Mouse (Mus musculus): ENCODE measurements around the gene Megf11. TPM values are rescaled to one million over a fixed set of nuclear protein-coding genes. Genes with fewer than 3 reads are reported as not detected.

Megf11 gene
- polyA plus RNA-seq, 1 experiment from 2014 or later: 0.58 TPM

DNA sequence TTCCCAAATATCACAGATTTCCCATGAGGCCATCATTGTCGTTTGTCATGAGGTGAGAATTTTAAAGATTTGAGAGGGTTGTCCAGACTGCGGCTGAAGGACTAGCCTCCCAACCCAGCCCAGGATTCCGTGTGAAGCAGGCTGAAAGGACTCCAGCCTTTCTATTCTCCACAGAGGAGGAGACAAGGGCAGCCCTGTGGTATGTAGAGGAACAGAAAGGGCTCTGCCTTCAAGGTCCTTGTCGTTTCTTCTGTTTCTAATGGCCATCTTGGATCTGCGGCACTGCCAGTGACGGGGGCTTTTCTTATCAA is 121.7 kb downstream of the Megf11 start:
- Histone ChIP-seq H3K27me3 (ENCODE audit: control insufficient read depth, insufficient read depth, low read length) (no peaks in the 10 kb centered on the region), H3K27ac (ENCODE audit: low read length) (no peak overlapping the region), H3K9me3 (replicated peaks; ENCODE audit: control insufficient read depth, low read length) (no peaks in the 10 kb centered on the region), H3K9ac (ENCODE audit: low read length) (no peak overlapping the region), H3K4me3 (ENCODE audit: low read length) (no peak overlapping the region), H3K4me2 (ENCODE audit: low read depth, low read length) (no peak overlapping the region), H3K4me1 (ENCODE audit: control insufficient read depth, insufficient read depth, low read length) (no peaks in the 10 kb centered on the region), H3K36me3 (ENCODE audit: control insufficient read depth, insufficient read depth) (no peaks in the 10 kb centered on the region)
- no peak for ATAC-seq (replicated peaks; ENCODE audit: extremely low read depth, insufficient read depth, low FRiP score)
- 53% methylated on average over 6 of the region's 6 CpGs for WGBS

- 57% methylated on average over 7 of the region's 7 CpGs for WGBS
Measured at GRCm38 (mm10) chr9:64507995-64508394, 122.6 kb downstream of the Megf11 start.

DNA sequence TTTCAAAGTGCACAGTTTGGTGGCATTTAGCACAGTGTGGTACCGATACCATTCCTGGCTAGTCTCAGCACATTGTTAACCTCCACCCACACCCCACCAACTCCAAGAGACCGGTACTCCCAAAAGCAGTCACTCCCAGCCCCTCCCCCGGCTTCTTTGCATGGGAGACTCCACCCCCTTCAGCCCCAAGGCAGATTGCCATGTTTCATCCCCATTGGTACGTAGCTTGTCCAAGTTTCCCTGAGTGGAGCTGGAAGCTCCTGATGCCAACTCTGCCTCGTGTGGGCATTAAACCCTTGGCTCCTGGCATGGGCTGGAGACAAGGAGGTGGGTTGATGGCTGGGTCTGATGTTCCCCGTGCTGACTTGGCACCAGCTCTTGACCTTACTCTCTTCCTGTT is 129.4 kb downstream of the Megf11 start:
- Histone ChIP-seq H3K9ac (ENCODE audit: low read length) (no peak overlapping the region), H3K27ac (ENCODE audit: low read length) (no peak overlapping the region), H3K4me3 (ENCODE audit: low read length) (no peak overlapping the region), H3K36me3 (ENCODE audit: control insufficient read depth, insufficient read depth) (no peaks in the 10 kb centered on the region), H3K9me3 (replicated peaks; ENCODE audit: control insufficient read depth, low read length) (no peaks in the 10 kb centered on the region), H3K4me1 (ENCODE audit: control insufficient read depth, insufficient read depth, low read length) (no peaks in the 10 kb centered on the region), H3K4me2 (ENCODE audit: low read depth, low read length) (no peak overlapping the region), H3K27me3 (ENCODE audit: control insufficient read depth, insufficient read depth, low read length) (no peaks in the 10 kb centered on the region)
- no peak for ATAC-seq (replicated peaks; ENCODE audit: extremely low read depth, insufficient read depth, low FRiP score)
- 54% methylated on average over 6 of the region's 6 CpGs for WGBS

More at GRCm38 (mm10) chr9:64507995-64508394, 122.6 kb downstream of the Megf11 start:
- no peaks in the 10 kb centered on the region for H3K4me1 ChIP-seq (ENCODE audit: control insufficient read depth, insufficient read depth, low read length)
- H3K36me3 ChIP-seq (ENCODE audit: control insufficient read depth, insufficient read depth): no peaks in the 10 kb centered on the region
- no peak overlapping the region for H3K4me3 ChIP-seq (ENCODE audit: low read length)
- no peaks in the 10 kb centered on the region for H3K9me3 ChIP-seq (replicated peaks; ENCODE audit: control insufficient read depth, low read length)
- H3K27ac ChIP-seq (ENCODE audit: low read length): no peak overlapping the region
- ATAC-seq (replicated peaks; ENCODE audit: extremely low read depth, insufficient read depth, low FRiP score): no peak
- no peak overlapping the region for H3K4me2 ChIP-seq (ENCODE audit: low read depth, low read length)
- H3K9ac ChIP-seq (ENCODE audit: low read length): no peak overlapping the region
- H3K27me3 ChIP-seq (ENCODE audit: control insufficient read depth, insufficient read depth, low read length): no peaks in the 10 kb centered on the region

DNA sequence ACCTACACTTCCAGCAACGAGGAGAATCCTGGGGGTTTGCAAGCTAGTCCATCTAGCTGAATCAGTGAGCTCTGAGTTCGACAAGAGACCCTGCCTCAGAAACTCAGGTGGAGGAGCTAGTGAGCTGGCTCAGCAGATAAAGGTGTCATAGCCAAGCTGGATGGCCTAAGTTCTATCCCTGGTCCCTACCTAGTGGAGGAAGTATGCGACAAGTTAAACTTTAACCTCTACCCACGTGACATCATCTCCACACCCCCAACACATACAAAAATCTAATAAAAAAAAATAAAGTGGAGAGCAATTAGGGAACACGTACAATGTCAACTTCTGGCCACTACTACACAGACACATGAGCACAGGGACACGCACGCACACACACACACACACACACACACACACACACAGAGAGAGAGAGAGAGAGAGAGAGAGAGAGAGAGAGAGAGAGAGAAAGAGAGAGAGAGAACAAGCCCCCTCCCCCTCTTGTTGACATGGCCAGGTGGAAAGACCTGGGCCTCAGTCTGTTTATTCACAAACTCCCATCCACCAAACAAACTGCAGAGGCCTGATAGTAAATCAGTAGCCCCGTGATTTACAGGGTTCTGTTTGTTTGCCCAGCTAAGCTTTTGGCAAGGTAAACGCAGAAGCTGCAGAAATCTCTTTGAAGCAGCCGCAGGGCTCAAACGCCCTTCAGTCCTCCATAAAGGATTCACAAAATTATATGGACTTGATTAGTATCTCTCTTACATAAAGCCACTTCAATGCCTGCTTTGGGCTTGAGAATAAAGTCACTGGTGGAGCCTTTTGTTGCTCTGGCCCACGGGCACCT is 134.7 kb downstream of the Megf11 start:
- H3K9ac ChIP-seq (ENCODE audit: low read length): no peak overlapping the region
- H3K27ac ChIP-seq (ENCODE audit: low read length): no peak overlapping the region
- WGBS: 64% methylated on average over 12 of the region's 12 CpGs
- H3K4me1 ChIP-seq (ENCODE audit: control insufficient read depth, insufficient read depth, low read length): no peaks in the 10 kb centered on the region
- no peak overlapping the region for H3K4me3 ChIP-seq (ENCODE audit: low read length)
- ATAC-seq (replicated peaks; ENCODE audit: extremely low read depth, insufficient read depth, low FRiP score): no peak
- H3K4me2 ChIP-seq (ENCODE audit: low read depth, low read length): no peak overlapping the region
- H3K36me3 ChIP-seq (ENCODE audit: control insufficient read depth, insufficient read depth): no peaks in the 10 kb centered on the region
- peaks cover 5% of the 10 kb centered on the region; the same call in 1 of the 2 replicates for H3K27me3 ChIP-seq (ENCODE audit: control insufficient read depth, insufficient read depth, low read length)
- no peaks in the 10 kb centered on the region for H3K9me3 ChIP-seq (replicated peaks; ENCODE audit: control insufficient read depth, low read length)

- no peaks in the 10 kb centered on the region for H3K9me3 ChIP-seq (replicated peaks; ENCODE audit: control insufficient read depth, low read length)
- 63% methylated on average over 4 of the region's 4 CpGs for WGBS
- no peaks in the 10 kb centered on the region for H3K36me3 ChIP-seq (ENCODE audit: control insufficient read depth, insufficient read depth)
- no peaks in the 10 kb centered on the region for H3K4me1 ChIP-seq (ENCODE audit: control insufficient read depth, insufficient read depth, low read length)
- H3K4me2 ChIP-seq (ENCODE audit: low read depth, low read length): no peak overlapping the region
- H3K4me3 ChIP-seq (ENCODE audit: low read length): no peak overlapping the region
- peaks cover 5% of the 10 kb centered on the region; the same call in 1 of the 2 replicates for H3K27me3 ChIP-seq (ENCODE audit: control insufficient read depth, insufficient read depth, low read length)
- H3K27ac ChIP-seq (ENCODE audit: low read length): no peak overlapping the region
- no peak for ATAC-seq (replicated peaks; ENCODE audit: extremely low read depth, insufficient read depth, low FRiP score)
- no peak overlapping the region for H3K9ac ChIP-seq (ENCODE audit: low read length)
Measured at GRCm38 (mm10) chr9:64520747-64521283, 135.4 kb downstream of the Megf11 start.

GRCm38 (mm10) chr9:64523264-64524045 is 138.0 kb downstream of the Megf11 start:
- Histone ChIP-seq H3K36me3 (ENCODE audit: control insufficient read depth, insufficient read depth) (no peaks in the 10 kb centered on the region), H3K4me2 (ENCODE audit: low read depth, low read length) (no peak overlapping the region), H3K9me3 (replicated peaks; ENCODE audit: control insufficient read depth, low read length) (no peaks in the 10 kb centered on the region), H3K4me3 (ENCODE audit: low read length) (no peak overlapping the region), H3K27me3 (ENCODE audit: control insufficient read depth, insufficient read depth, low read length) (peaks cover 5% of the 10 kb centered on the region; the same call in 1 of the 2 replicates), H3K4me1 (ENCODE audit: control insufficient read depth, insufficient read depth, low read length) (no peaks in the 10 kb centered on the region), H3K27ac (ENCODE audit: low read length) (no peak overlapping the region), H3K9ac (ENCODE audit: low read length) (no peak overlapping the region)
- no peak for ATAC-seq (replicated peaks; ENCODE audit: extremely low read depth, insufficient read depth, low FRiP score)
- WGBS: 61% methylated on average over 21 of the region's 21 CpGs

DNA sequence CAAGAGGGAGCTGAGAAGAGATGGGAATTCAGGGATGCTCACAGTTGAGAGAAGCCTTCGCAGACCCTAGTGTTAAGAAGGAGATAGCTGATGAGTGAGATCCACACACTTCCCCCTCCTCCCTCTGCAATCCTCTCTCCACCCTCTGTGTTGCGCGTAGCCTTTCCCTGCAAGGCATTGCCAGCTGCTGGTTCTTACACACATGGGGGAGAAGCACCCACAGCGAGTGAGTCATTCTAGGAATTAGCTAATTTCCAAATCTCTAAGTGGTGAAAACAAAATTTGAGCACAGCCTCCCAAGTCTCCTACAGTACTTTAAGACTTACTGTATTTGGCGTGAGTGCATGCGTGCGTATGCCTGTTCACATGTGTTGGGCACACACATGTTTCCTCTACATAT is 142.6 kb downstream of the Megf11 start:
- H3K27me3 ChIP-seq (ENCODE audit: control insufficient read depth, insufficient read depth, low read length): peaks cover 5% of the 10 kb centered on the region; the same call in 1 of the 2 replicates
- no peak overlapping the region for H3K4me2 ChIP-seq (ENCODE audit: low read depth, low read length)
- no peak overlapping the region for H3K4me3 ChIP-seq (ENCODE audit: low read length)
- H3K36me3 ChIP-seq (ENCODE audit: control insufficient read depth, insufficient read depth): no peaks in the 10 kb centered on the region
- no peak for ATAC-seq (replicated peaks; ENCODE audit: extremely low read depth, insufficient read depth, low FRiP score)
- no peaks in the 10 kb centered on the region for H3K4me1 ChIP-seq (ENCODE audit: control insufficient read depth, insufficient read depth, low read length)
- H3K9ac ChIP-seq (ENCODE audit: low read length): no peak overlapping the region
- H3K9me3 ChIP-seq (replicated peaks; ENCODE audit: control insufficient read depth, low read length): no peaks in the 10 kb centered on the region
- no peak overlapping the region for H3K27ac ChIP-seq (ENCODE audit: low read length)
- WGBS: 79% methylated on average over 7 of the region's 7 CpGs

GRCm38 (mm10) chr9:64528595-64528994 is 143.2 kb downstream of the Megf11 start:
- peaks cover 1% of the 10 kb centered on the region; the same call in 1 of the 2 replicates for H3K27me3 ChIP-seq (ENCODE audit: control insufficient read depth, insufficient read depth, low read length)
- no peak overlapping the region for H3K9ac ChIP-seq (ENCODE audit: low read length)
- no peak overlapping the region for H3K4me2 ChIP-seq (ENCODE audit: low read depth, low read length)
- ATAC-seq (replicated peaks; ENCODE audit: extremely low read depth, insufficient read depth, low FRiP score): no peak
- no peaks in the 10 kb centered on the region for H3K4me1 ChIP-seq (ENCODE audit: control insufficient read depth, insufficient read depth, low read length)
- H3K27ac ChIP-seq (ENCODE audit: low read length): no peak overlapping the region
- H3K4me3 ChIP-seq (ENCODE audit: low read length): no peak overlapping the region
- no peaks in the 10 kb centered on the region for H3K36me3 ChIP-seq (ENCODE audit: control insufficient read depth, insufficient read depth)
- 45% methylated on average over 2 of the region's 2 CpGs for WGBS
- no peaks in the 10 kb centered on the region for H3K9me3 ChIP-seq (replicated peaks; ENCODE audit: control insufficient read depth, low read length)

- Histone ChIP-seq H3K4me3 (ENCODE audit: low read length) (no peak overlapping the region), H3K27ac (ENCODE audit: low read length) (no peak overlapping the region), H3K4me1 (ENCODE audit: control insufficient read depth, insufficient read depth, low read length) (no peaks in the 10 kb centered on the region), H3K27me3 (ENCODE audit: control insufficient read depth, insufficient read depth, low read length) (no peaks in the 10 kb centered on the region), H3K9me3 (replicated peaks; ENCODE audit: control insufficient read depth, low read length) (no peaks in the 10 kb centered on the region), H3K9ac (ENCODE audit: low read length) (no peak overlapping the region), H3K36me3 (ENCODE audit: control insufficient read depth, insufficient read depth) (no peaks in the 10 kb centered on the region), H3K4me2 (ENCODE audit: low read depth, low read length) (no peak overlapping the region)
- WGBS: 74% methylated on average over 3 of the region's 3 CpGs
- no peak for ATAC-seq (replicated peaks; ENCODE audit: extremely low read depth, insufficient read depth, low FRiP score)
Measured at GRCm38 (mm10) chr9:64531935-64532334, 146.5 kb downstream of the Megf11 start.

Measured in heart, embryonic 16.5 days (tissue).